ENCODE assay signal across 9 mouse cellular contexts in genomic region chr12:70062114-70062513, GRCm38 (mm10). TPM values are rescaled to one million over a fixed set of nuclear protein-coding genes. Genes with fewer than 3 reads are reported as not detected.
DNase-seq lines count a peak whose midpoint lies in the region; ATAC-seq and TF ChIP-seq lines count a peak whose summit lies in the region.
"Had no signal": no experiment of that assay in that cellular context is flagged by ENCODE, and none has a peak within 500 bp of the region (broad histone marks: within the 10 kb centered on the region; RNA-seq: fewer than 3 reads in every experiment).

No protein-coding gene starts in this region.

- intact Hi-C loops in left cerebral cortex, adult 2 months (cut with DNase I), result loop anchor here (5.0 kb wide), 4 partner anchors 75 to 325 kb away; partner anchors contain the start of gene Sav1

- H3K27ac ChIP-seq in left cerebral cortex, adult 2 months, result no peak overlapping the region
- H3K27ac ChIP-seq in ES-E14 (ENCODE audit: insufficient read depth, low read depth, low read length, poor library complexity, severe bottlenecking), result no peak overlapping the region
- no peak overlapping the region for H3K27ac ChIP-seq in embryonic fibroblast, embryonic 13.5 days (ENCODE audit: insufficient read depth, low read length)
- H3K27ac ChIP-seq in midbrain, embryonic 14.5 days (replicated peaks; ENCODE audit: low read depth, low read length), result no peak overlapping the region

- H3K9ac ChIP-seq in ES-E14 (ENCODE audit: insufficient read depth, low read depth, low read length, poor library complexity, severe bottlenecking), result no peak overlapping the region
- H3K9ac ChIP-seq in midbrain, embryonic 14.5 days (replicated peaks; ENCODE audit: low read length), result no peak overlapping the region

- H3K9me3 ChIP-seq in ES-E14 (ENCODE audit: control insufficient read depth, insufficient read depth, low read depth, low read length), result no peaks in the 10 kb centered on the region
- H3K9me3 ChIP-seq in midbrain, embryonic 14.5 days (ENCODE audit: control insufficient read depth, low read length), result no peaks in the 10 kb centered on the region
- H3K9me3 ChIP-seq: megakaryocyte, embryonic 14.5 days had no signal

- no peak for TF ChIP-seq POLR2A in embryonic fibroblast, embryonic 13.5 days (IDR thresholded peaks at IDR 0.05; ENCODE audit: low read depth, low read length)

- H3K36me3 ChIP-seq in ES-E14 (ENCODE audit: control insufficient read depth, insufficient read depth, low read length, poor library complexity, severe bottlenecking), result no peaks in the 10 kb centered on the region; the same call in 1 of the 2 replicates
- H3K36me3 ChIP-seq in midbrain, embryonic 14.5 days (ENCODE audit: control insufficient read depth, insufficient read depth, low read length), result peaks cover 22% of the 10 kb centered on the region

- no peaks in the 10 kb centered on the region for H3K27me3 ChIP-seq in midbrain, embryonic 14.5 days (ENCODE audit: control insufficient read depth, insufficient read depth, low read length)
- H3K27me3 ChIP-seq: megakaryocyte, embryonic 14.5 days had no signal

- DNase-seq in left cerebral cortex, adult 2 months (ENCODE audit: extremely low spot score in 1 of 2, low spot score in 2 of 2), result peak; percentile 50 to 57
- no peak for DNase-seq in left cerebral cortex, adult 8-10 months (ENCODE audit: low spot score in 2 of 2)
- DNase-seq in ES-E14 (ENCODE audit: low read depth, low spot score), result peak; percentile 13
- peak; percentile 43 for DNase-seq in adrenal gland, postnatal 25 days
- peak; percentile 61 for DNase-seq in kidney, postnatal 14 days
- DNase-seq in midbrain, embryonic 14.5 days, result peak; percentile 82

- ATAC-seq in midbrain, embryonic 14.5 days (ENCODE audit: low FRiP score, low TSS enrichment), result no peak
- ATAC-seq in monocyte, adult 5-6 weeks (replicated peaks; ENCODE audit: insufficient number of reproducible peaks, low FRiP score, low TSS enrichment, poor library complexity, severe bottlenecking), result no peak

- WGBS in midbrain, embryonic 14.5 days, result 42% methylated on average over 3 of the region's 3 CpGs

- TF ChIP-seq CTCF in left cerebral cortex, adult 2 months (IDR thresholded peaks at IDR 0.05), result peak; percentile 80
- TF ChIP-seq CTCF in embryonic fibroblast, embryonic 13.5 days (IDR thresholded peaks at IDR 0.05; ENCODE audit: borderline replicate concordance, insufficient read depth, low read length), result peak; percentile 77; the same call in 1 of the 2 replicates

- in situ Hi-C loops in ES-E14 (cut with MboI; ENCODE audit: low sequenced_read_pairs in 2 of 2, unreplicated experiment in 2 of 2), result no loop called here

- no peaks in the 10 kb centered on the region for H3K4me1 ChIP-seq in ES-E14 (ENCODE audit: control insufficient read depth in 2 of 2, insufficient read depth in 2 of 2, low read length in 2 of 2, poor library complexity in 1 of 2)
- H3K4me1 ChIP-seq in embryonic fibroblast, embryonic 13.5 days (ENCODE audit: control insufficient read depth, insufficient read depth, low read length), result no peaks in the 10 kb centered on the region
- H3K4me1 ChIP-seq in midbrain, embryonic 14.5 days (ENCODE audit: control insufficient read depth, insufficient read depth, low read length), result no peaks in the 10 kb centered on the region

- H3K4me3 ChIP-seq in left cerebral cortex, adult 2 months, result no peak overlapping the region
- no peak overlapping the region for H3K4me3 ChIP-seq in ES-E14 (ENCODE audit: insufficient read depth in 1 of 2, low read depth in 1 of 2, low read length in 2 of 2, poor library complexity in 1 of 2, severe bottlenecking in 1 of 2)
- H3K4me3 ChIP-seq in embryonic fibroblast, embryonic 13.5 days (ENCODE audit: insufficient read depth, low read length), result no peak overlapping the region
- H3K4me3 ChIP-seq in midbrain, embryonic 14.5 days (replicated peaks; ENCODE audit: low read depth, low read length), result no peak overlapping the region
- H3K4me3 ChIP-seq: megakaryocyte, embryonic 14.5 days had no signal

- H3K4me2 ChIP-seq in midbrain, embryonic 14.5 days (ENCODE audit: low read length), result no peak overlapping the region

TF ChIP-seq in ES-E14, 5 proteins besides CTCF, POLR2A, EP300 and RAD21:
- TF ChIP-seq ZNF384 (IDR thresholded peaks at IDR 0.05; ENCODE audit: low read depth, low read length) (no peak), MAFK (IDR thresholded peaks at IDR 0.05; ENCODE audit: insufficient read depth, low read depth, low read length) (no peak), ZC3H11A (IDR thresholded peaks at IDR 0.05; ENCODE audit: borderline replicate concordance, low read depth, low read length) (0 out of 2 replicates have a peak, but pooled peaks have one; percentile 23), CHD2 (IDR thresholded peaks at IDR 0.05; ENCODE audit: low read depth, low read length) (no peak), HCFC1 (IDR thresholded peaks at IDR 0.05; ENCODE audit: borderline replicate concordance, insufficient read depth, low read length) (no peak)

RNA-seq across cellular contexts. Expression of gene Nin, which starts 51.4 kb away (rescaled TPM):
- total RNA-seq in left cerebral cortex, adult 2 months (2021), result 10 to 100 TPM; 67.4 to 82.6 TPM
- total RNA-seq in left cerebral cortex, adult 8-10 months (2022), result 10 to 100 TPM; 55.3 to 67.9 (median 64.0) TPM
- 9.0 and 13.9 TPM in 2 replicates for total RNA-seq in ES-E14 (2012; rRNA removed)
- total RNA-seq in adrenal gland, postnatal 25 days (2021), result 30.8 and 42.1 TPM in 2 replicates
- polyA plus RNA-seq in embryonic fibroblast, embryonic 13.5 days (2011; ENCODE audit: insufficient read length, low read depth, missing spikeins), result 14.0 and 14.2 TPM in 2 replicates
- polyA plus RNA-seq in midbrain, embryonic 14.5 days (2014; fragmentation: Nextera tagmentation; extraction: Ambion mirVana), result 15.3 and 17.1 TPM in 2 replicates
- total RNA-seq in monocyte, adult 5-6 weeks (2017), result 134 to 153 TPM (median 142 TPM) in 3 replicates

Comparison
In these comparisons a context has a peak if more than half of its experiments do, and no peak if none do; other contexts are left out.
1. DNase-seq: peak in left cerebral cortex, adult 2 months (2 of 2), ES-E14 (single experiment), adrenal gland, postnatal 25 days (single experiment), kidney, postnatal 14 days (single experiment) and midbrain, embryonic 14.5 days (single experiment); none in left cerebral cortex, adult 8-10 months (0 of 2).